Mouse (Mus musculus) intestine, embryonic 16.5 days (tissue): ENCODE data around the gene Creb3l2. TPM values are rescaled to one million over a fixed set of nuclear protein-coding genes. Genes with fewer than 3 reads are reported as not detected.

ENCODE experiments used
- ATAC-seq: fragments of 200-750 bp; cut with Nextera tagmentation; 2 replicates; pipeline ENCODE4 v1.8.0; 2017; ENCODE audit warnings: moderate TSS enrichment, moderate library complexity
- H3K27ac ChIP-seq: fragments of 300-500 bp; sonication (generic); 2 replicates; pipeline ENCODE4 v1.5.1; 2014; ENCODE audit warnings: mild to moderate bottlenecking, low read length
- H3K27me3 ChIP-seq: fragments of 300-500 bp; sonication (generic); replicated peaks from 2 replicates; pipeline ENCODE4 v1.6.1; 2014; ENCODE audit warnings: low read length, control low read depth, mixed read lengths; ENCODE audit not compliant: control insufficient read depth, insufficient read depth
- H3K36me3 ChIP-seq: fragments of 300-500 bp; sonication (generic); 2 replicates; pipeline ENCODE4 v1.6.1; 2014; ENCODE audit warnings: low read length, control low read depth; ENCODE audit not compliant: control insufficient read depth, insufficient read depth
- H3K4me1 ChIP-seq: fragments of 300-500 bp; sonication (generic); 2 replicates; pipeline ENCODE4 v1.6.1; 2014; ENCODE audit warnings: low read length, control low read depth, mixed read lengths; ENCODE audit not compliant: control insufficient read depth, insufficient read depth
- H3K4me2 ChIP-seq: fragments of 300-500 bp; sonication (generic); 2 replicates; pipeline ENCODE4 v1.6.1; 2014; ENCODE audit warnings: low read depth, low read length, control low read depth
- H3K4me3 ChIP-seq: fragments of 300-500 bp; sonication (generic); 2 replicates; pipeline ENCODE4 v1.5.1; 2014; ENCODE audit warnings: mild to moderate bottlenecking, low read length
- H3K9ac ChIP-seq: fragments of 300-500 bp; sonication (generic); 2 replicates; pipeline ENCODE4 v1.6.1; 2014; ENCODE audit warnings: low read depth, low read length
- H3K9me3 ChIP-seq: fragments of 300-500 bp; sonication (generic); 2 replicates; pipeline ENCODE4 v1.6.1; 2016; ENCODE audit warnings: low read length, control low read depth; ENCODE audit not compliant: control insufficient read depth
- WGBS: fragments of 180-500 bp; shearing (Covaris S2); extraction: QIAGEN DNeasy Blood & Tissue Kit; methylation state at CpG from one replicate; pipeline ENCODE4 v1.1.7; 2014; 5-methylcytosine and 5-hydroxymethylcytosine counted together
- polyA plus RNA-seq: library from polyadenylated mRNA; unstranded; fragments of >200 nt; fragmentation: Nextera tagmentation; extraction: Ambion mirVana; gene quantifications from 2 replicates; pipeline ENCODE4 v1.2.1, GENCODE M21; 2015

Gene Creb3l2
- polyA plus RNA-seq, 1 experiment from 2014 or later: 13.4 TPM

- WGBS: 60% methylated on average over 6 of the region's 6 CpGs
- no peaks in the 10 kb centered on the region for H3K27me3 ChIP-seq
- no peak for ATAC-seq
- H3K36me3 ChIP-seq: peaks cover 4% of the 10 kb centered on the region; the same call in 1 of the 2 replicates
- no peaks in the 10 kb centered on the region for H3K9me3 ChIP-seq
- no peak overlapping the region for H3K4me2 ChIP-seq
- peak overlapping the region; percentile 21; the same call in 1 of the 2 replicates for H3K27ac ChIP-seq
- no peak overlapping the region for H3K4me3 ChIP-seq
- H3K4me1 ChIP-seq: peaks cover 44% of the 10 kb centered on the region
- no peak overlapping the region for H3K9ac ChIP-seq
Observed at GRCm38 (mm10) chr6:37435391-37435790, 6.6 kb downstream of the Creb3l2 start.

GRCm38 (mm10) chr6:37429849-37430470 is 12.0 kb downstream of the Creb3l2 start:
- Histone ChIP-seq H3K27me3 (no peaks in the 10 kb centered on the region), H3K4me1 (peaks cover 42% of the 10 kb centered on the region), H3K9ac (no peak overlapping the region), H3K4me2 (no peak overlapping the region), H3K9me3 (no peaks in the 10 kb centered on the region), H3K4me3 (no peak overlapping the region), H3K36me3 (no peaks in the 10 kb centered on the region), H3K27ac (peak overlapping the region; percentile 93)
- no peak for ATAC-seq
- 80% methylated on average over 3 of the region's 3 CpGs for WGBS

GRCm38 (mm10) chr6:37428947-37429346 is 13.0 kb downstream of the Creb3l2 start:
- H3K27ac ChIP-seq: no peak overlapping the region
- no peaks in the 10 kb centered on the region for H3K27me3 ChIP-seq
- ATAC-seq: no peak
- peaks cover 41% of the 10 kb centered on the region for H3K4me1 ChIP-seq
- no peaks in the 10 kb centered on the region for H3K36me3 ChIP-seq
- no peak overlapping the region for H3K4me3 ChIP-seq
- no peaks in the 10 kb centered on the region for H3K9me3 ChIP-seq
- no peak overlapping the region for H3K9ac ChIP-seq
- H3K4me2 ChIP-seq: no peak overlapping the region
- 87% methylated on average over 8 of the region's 8 CpGs for WGBS

GRCm38 (mm10) chr6:37428044-37428443 is 13.9 kb downstream of the Creb3l2 start:
- Histone ChIP-seq H3K4me2 (peak overlapping the region; percentile 25; the same call in 1 of the 2 replicates), H3K36me3 (no peaks in the 10 kb centered on the region), H3K4me3 (no peak overlapping the region), H3K27ac (no peak overlapping the region), H3K4me1 (peaks cover 39% of the 10 kb centered on the region), H3K27me3 (no peaks in the 10 kb centered on the region), H3K9me3 (no peaks in the 10 kb centered on the region), H3K9ac (no peak overlapping the region)
- ATAC-seq: no peak
- 48% methylated on average over 11 of the region's 11 CpGs for WGBS

- H3K4me1 ChIP-seq: peaks cover 33% of the 10 kb centered on the region
- no peak overlapping the region for H3K4me3 ChIP-seq
- H3K9me3 ChIP-seq: no peaks in the 10 kb centered on the region
- H3K36me3 ChIP-seq: no peaks in the 10 kb centered on the region
- no peaks in the 10 kb centered on the region for H3K27me3 ChIP-seq
- no peak overlapping the region for H3K4me2 ChIP-seq
- no peak overlapping the region for H3K27ac ChIP-seq
- 85% methylated on average over 2 of the region's 2 CpGs for WGBS
- no peak for ATAC-seq
- no peak overlapping the region for H3K9ac ChIP-seq
Observed at GRCm38 (mm10) chr6:37426615-37427014, 15.3 kb downstream of the Creb3l2 start.

- no peak for ATAC-seq
- H3K9me3 ChIP-seq: no peaks in the 10 kb centered on the region
- WGBS: 59% methylated on average over 3 of the region's 3 CpGs
- no peaks in the 10 kb centered on the region for H3K27me3 ChIP-seq
- H3K9ac ChIP-seq: no peak overlapping the region
- no peak overlapping the region for H3K4me2 ChIP-seq
- peaks cover 28% of the 10 kb centered on the region for H3K4me1 ChIP-seq
- no peaks in the 10 kb centered on the region for H3K36me3 ChIP-seq
- H3K27ac ChIP-seq: no peak overlapping the region
- H3K4me3 ChIP-seq: no peak overlapping the region
Observed at GRCm38 (mm10) chr6:37425833-37426232, 16.1 kb downstream of the Creb3l2 start.

- ATAC-seq: no peak
- H3K9ac ChIP-seq: no peak overlapping the region
- no peak overlapping the region for H3K4me3 ChIP-seq
- no peak overlapping the region for H3K4me2 ChIP-seq
- no peaks in the 10 kb centered on the region for H3K36me3 ChIP-seq
- H3K27ac ChIP-seq: peak overlapping the region; percentile 53
- H3K27me3 ChIP-seq: no peaks in the 10 kb centered on the region
- 79% methylated on average over 3 of the region's 3 CpGs for WGBS
- peaks cover 24% of the 10 kb centered on the region for H3K4me1 ChIP-seq
- H3K9me3 ChIP-seq: no peaks in the 10 kb centered on the region
Observed at GRCm38 (mm10) chr6:37425075-37425474, 16.9 kb downstream of the Creb3l2 start.

GRCm38 (mm10) chr6:37424374-37424773 is 17.6 kb downstream of the Creb3l2 start:
- no peak overlapping the region for H3K4me3 ChIP-seq
- WGBS: 49% methylated on average over 7 of the region's 7 CpGs
- no peaks in the 10 kb centered on the region for H3K9me3 ChIP-seq
- peak overlapping the region; percentile 53 for H3K27ac ChIP-seq
- H3K36me3 ChIP-seq: no peaks in the 10 kb centered on the region
- H3K9ac ChIP-seq: no peak overlapping the region
- no peak overlapping the region for H3K4me2 ChIP-seq
- no peaks in the 10 kb centered on the region for H3K27me3 ChIP-seq
- no peak for ATAC-seq
- peaks cover 26% of the 10 kb centered on the region for H3K4me1 ChIP-seq

- WGBS: 70% methylated on average over 1 of the region's 1 CpGs
- no peaks in the 10 kb centered on the region for H3K9me3 ChIP-seq
- no peak for ATAC-seq
- no peak overlapping the region for H3K4me3 ChIP-seq
- no peak overlapping the region for H3K9ac ChIP-seq
- H3K4me1 ChIP-seq: peaks cover 31% of the 10 kb centered on the region
- no peaks in the 10 kb centered on the region for H3K27me3 ChIP-seq
- no peaks in the 10 kb centered on the region for H3K36me3 ChIP-seq
- no peak overlapping the region for H3K27ac ChIP-seq
- no peak overlapping the region for H3K4me2 ChIP-seq
Observed at GRCm38 (mm10) chr6:37423386-37423785, 18.6 kb downstream of the Creb3l2 start.

GRCm38 (mm10) chr6:37421124-37421523 is 20.8 kb downstream of the Creb3l2 start:
- H3K4me3 ChIP-seq: no peak overlapping the region
- peak; percentile 74 for ATAC-seq
- H3K4me2 ChIP-seq: no peak overlapping the region
- peaks cover 29% of the 10 kb centered on the region for H3K4me1 ChIP-seq
- no peaks in the 10 kb centered on the region for H3K27me3 ChIP-seq
- WGBS: 71% methylated on average over 6 of the region's 6 CpGs
- H3K9me3 ChIP-seq: no peaks in the 10 kb centered on the region
- H3K9ac ChIP-seq: no peak overlapping the region
- H3K27ac ChIP-seq: no peak overlapping the region
- H3K36me3 ChIP-seq: no peaks in the 10 kb centered on the region
